Mouse (Mus musculus) heart, postnatal 0 days (tissue): ENCODE measurements around the gene Rraga.

Source experiments
- CTCF ChIP-seq: IDR thresholded peaks from 2 replicates; pipeline ENCODE4 v1.5.1; 2016; ENCODE audit warnings: antibody characterized with exemption, control low read depth, low read depth
- EP300 ChIP-seq: IDR thresholded peaks from 2 replicates; pipeline ENCODE4 v1.6.1; 2016; ENCODE audit warnings: antibody characterized with exemption, low read depth

DNA sequence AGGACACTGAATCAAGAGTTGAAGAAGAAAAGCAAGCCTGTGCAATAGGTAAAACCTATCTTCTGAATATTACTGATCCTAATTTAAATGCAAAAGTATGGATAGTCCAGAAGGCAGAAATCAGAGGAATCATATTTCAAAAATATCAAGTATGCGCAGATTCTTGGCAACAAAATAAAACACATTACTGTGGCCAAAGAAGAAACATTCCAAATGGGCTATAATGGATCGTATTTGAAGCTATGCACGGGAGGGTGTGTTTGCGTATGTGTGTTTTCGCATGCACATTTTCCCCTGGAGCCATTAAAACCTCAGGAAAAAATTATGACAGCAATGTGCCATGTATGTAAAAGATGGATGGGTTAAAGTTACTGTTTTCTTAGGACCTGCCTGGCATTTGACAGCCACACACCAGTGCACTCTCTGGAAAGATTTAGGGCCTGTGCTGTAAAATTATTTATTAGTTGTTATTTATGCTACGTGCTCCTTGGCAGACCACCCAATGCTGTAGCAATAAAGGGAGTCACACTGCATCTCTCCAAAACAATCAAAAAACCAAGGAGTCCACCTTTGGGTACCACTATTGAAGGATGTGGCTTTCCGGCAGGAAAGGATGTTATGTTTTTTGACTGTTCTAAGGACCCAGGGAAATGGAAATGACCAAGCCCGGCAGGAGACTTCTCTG, 41.9 kb upstream of the Rraga start:
- TF ChIP-seq EP300, result no peak
- TF ChIP-seq CTCF, result no peak
